Mouse (Mus musculus) c-Kit-positive CD71-positive TER-119-positive erythroid progenitor cells, embryonic 14.5 days (primary cell): ENCODE measurements at regions not wholly inside any gene's neighbourhood (a gene's known extent, or its start where the extent isn't known, plus 50 kb on each side); places are given as distances from the start of the nearest gene placed in this dataset.

Experiments used
- DNase-seq: peaks from one replicate; pipeline ENCODE4 v3.0.0-alpha.2; 2013; ENCODE audit warnings: low spot score

DNA sequence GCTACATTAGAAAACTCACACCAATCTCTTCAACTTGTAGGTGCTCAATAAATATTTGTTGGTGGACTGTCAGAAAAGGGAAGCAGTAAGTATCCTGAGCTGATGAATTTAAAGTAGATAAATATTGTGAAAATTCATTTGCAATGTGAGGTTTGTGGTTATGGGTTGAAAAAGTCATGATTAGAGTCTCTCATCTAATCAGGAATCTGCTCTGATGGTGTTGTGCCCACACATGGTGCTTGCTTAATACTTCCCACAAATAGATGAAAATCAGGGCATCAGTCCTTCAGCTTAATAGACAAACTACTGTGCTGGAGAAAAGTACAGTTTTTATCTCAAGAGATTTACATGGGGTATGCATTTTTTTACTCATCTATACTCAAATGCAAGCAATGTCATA lies 59.9 kb downstream of the S1pr1 start:
- DNase-seq: no peak

GRCm38 (mm10) chr3:115652236-115652635 lies 62.6 kb downstream of the S1pr1 start:
- DNase-seq: no peak

GRCm38 (mm10) chr3:115649338-115650117 lies 65.3 kb downstream of the S1pr1 start:
- no peak for DNase-seq

DNA sequence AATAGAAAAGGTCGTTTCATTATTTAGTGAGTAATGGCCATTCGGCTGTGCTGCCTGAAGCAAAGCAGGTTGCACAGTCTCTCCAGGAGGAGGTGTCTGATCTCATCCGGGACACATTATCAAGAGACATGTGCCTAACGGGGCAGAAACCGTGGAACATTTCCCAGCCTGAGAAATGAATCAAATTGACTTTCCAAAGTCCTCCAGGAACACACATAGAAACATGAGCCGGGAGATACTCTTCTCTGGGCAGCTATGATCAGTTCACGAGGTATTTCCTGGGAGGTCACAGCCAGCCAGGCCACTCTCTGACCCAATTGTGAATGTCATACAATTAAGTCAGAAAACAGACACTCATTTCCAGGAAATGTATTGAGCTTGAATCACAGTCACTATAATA lies 67.9 kb downstream of the S1pr1 start:
- no peak for DNase-seq

DNA sequence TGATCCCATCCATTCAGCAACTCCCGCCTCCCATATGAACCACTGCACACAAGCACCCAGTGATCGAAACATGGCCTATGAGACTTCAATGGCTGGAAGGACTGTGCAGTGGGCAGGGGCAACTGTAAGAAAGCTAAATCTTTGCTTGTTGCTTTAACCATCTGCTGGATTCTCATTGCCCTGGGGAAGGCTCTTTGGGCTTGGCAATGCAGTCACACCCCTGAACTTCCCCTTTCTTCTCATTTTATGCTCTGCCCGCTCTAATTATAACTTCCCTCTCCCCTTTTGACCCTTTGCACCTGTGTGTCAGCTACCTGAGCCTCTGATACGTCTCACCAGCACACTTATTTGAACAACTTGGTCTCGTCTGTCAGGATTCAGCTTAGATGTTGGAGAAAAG lies 70.6 kb downstream of the S1pr1 start:
- no peak for DNase-seq

DNA sequence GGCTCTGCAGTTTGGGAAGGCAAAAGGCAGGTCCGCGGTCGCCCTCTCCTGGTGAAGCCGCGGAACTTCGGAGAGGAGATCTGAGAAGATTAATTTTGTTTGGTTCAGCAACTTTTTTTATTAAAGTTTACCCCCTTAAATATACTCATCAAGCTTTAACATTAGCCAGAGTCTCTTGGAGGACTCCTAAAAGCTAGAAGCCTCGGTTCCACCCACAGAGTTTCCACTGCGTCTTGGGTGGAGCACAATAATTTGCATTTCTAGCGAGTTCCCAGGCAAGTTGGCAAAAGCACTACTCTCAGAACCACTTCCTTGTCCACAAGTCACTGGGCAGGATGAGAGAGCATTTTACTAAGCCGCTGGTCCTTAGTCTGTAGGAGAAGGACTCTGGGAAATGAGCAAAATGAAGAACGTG lies 72.0 kb downstream of the S1pr1 start:
- DNase-seq: peak; percentile 70

GRCm38 (mm10) chr3:115642001-115642845 lies 72.6 kb downstream of the S1pr1 start:
- DNase-seq: no peak

GRCm38 (mm10) chr3:115641411-115641810 lies 73.5 kb downstream of the S1pr1 start:
- peak; percentile 86 for DNase-seq

DNA sequence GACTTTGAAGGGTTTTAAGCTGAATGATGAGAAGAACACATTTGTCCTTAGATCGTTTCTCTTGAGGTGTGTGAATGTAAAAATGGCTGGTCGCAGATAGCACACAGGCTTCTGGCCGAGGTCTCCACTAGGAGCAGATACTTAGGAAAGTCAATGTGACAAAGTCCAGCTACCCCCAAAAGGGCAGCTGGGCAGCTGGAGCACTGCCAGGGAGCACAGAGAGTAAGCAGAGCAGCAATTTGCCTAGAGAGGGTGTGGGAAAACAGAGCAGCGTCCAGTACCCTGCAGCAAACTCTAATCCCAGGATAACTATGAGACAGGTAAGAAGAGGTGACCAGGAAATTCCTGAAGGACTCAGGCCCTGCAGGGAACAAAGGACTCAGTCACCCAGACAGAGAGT lies 79.4 kb downstream of the S1pr1 start:
- no peak for DNase-seq

GRCm38 (mm10) chr3:115635081-115635480 lies 79.8 kb downstream of the S1pr1 start:
- DNase-seq: no peak

DNA sequence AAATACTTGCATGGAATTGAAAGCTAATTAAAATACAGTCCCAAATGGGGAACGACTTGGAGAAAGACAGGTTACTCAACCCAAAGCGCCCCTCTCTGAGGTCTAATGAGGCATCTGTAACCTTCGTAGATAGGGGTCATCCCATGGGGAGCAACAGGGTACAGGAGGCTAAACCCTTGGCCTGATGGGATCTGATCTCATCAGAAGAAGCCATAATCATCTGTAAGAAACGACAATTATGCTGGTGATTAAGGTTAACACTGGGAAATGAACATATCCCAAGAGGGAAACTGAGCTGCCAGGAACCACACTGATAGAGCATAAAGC lies 82.5 kb downstream of the S1pr1 start:
- DNase-seq: no peak

GRCm38 (mm10) chr3:115631573-115632416 lies 83.1 kb downstream of the S1pr1 start:
- DNase-seq: no peak

DNA sequence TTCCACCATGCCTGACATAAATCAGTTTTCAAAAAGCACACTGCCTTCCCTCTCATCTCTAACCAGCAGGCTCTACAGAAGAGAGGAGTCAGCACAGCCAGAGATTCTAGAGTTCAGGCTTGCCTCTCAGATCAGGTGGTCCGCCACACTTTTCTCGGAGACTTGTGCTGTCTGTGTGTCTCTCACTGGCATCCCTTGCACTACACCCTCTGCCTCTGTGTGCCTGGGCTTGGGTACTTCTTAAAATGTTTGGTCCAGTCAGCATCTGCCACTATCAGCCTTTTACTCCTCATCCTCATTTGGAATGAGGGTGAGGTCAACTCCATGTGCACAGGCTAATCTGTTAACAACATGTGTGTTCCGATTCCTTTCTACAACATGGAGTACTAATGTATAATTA lies 92.0 kb downstream of the S1pr1 start:
- no peak for DNase-seq

DNA sequence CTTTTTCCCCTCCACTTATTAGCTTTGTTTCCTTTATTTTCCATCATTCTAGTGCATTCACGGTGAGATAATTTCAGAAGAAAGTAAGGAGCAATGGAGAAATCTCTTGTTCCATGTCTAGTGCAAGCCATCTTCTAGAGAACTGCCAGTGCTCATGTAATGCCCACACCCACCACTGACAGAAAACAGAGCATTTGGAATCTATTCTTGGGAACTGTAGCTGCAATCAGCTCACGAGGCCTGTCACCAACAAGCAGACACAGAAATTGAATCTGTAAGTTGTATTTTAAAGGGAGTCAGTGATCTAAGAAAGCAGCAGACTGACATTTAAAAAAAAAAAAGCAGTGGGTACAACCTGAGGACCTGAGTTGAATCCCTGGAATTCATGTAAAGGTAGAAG lies 92.6 kb downstream of the S1pr1 start:
- DNase-seq: no peak

DNA sequence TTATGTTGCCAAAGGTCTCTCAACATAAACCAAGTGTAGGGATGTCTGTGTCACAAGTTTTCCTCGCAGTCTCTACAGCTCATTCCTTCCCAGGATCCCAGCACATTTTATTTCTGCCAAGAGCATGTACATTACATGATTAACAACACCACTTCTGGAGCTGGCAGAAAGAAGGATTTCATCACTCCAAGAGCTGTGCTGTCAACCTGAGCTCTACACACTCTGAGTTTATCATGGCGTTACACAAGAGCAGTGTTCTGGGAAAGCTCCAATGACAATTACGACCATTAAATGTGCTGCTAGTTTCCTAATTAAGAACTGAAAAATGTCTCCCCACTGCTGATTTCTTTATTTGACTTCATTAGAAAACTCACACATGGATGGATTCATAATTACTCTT lies 94.9 kb downstream of the S1pr1 start:
- no peak for DNase-seq

DNA sequence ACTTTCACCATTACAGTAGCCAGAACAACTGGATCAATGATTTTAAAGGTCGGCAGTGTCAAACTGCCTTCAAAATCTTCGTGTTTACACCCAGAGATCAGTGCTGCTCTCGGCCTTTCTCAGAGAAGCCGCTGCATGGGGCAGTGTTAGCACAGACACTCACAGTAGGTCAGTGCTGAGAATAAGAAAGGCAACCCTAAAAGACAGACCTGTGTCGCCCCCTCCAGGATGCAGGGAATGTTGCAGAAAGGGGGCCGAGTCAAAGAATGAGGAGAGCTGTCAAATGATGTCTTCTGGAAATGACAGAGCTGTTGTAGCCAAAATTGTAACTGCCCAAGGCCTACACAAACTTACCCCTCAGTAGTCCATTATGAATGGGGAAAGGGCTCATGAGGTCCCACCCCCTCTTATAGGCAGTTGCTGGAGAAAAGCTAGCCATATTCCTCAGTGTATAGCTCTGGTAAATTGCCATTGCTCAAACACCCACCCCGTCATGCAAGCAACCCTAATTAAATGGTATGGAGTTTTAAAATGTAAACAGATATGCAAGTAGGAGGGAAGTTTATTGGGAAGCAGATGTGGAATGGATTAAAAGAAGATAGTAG lies 98.8 kb downstream of the S1pr1 start:
- no peak for DNase-seq

DNA sequence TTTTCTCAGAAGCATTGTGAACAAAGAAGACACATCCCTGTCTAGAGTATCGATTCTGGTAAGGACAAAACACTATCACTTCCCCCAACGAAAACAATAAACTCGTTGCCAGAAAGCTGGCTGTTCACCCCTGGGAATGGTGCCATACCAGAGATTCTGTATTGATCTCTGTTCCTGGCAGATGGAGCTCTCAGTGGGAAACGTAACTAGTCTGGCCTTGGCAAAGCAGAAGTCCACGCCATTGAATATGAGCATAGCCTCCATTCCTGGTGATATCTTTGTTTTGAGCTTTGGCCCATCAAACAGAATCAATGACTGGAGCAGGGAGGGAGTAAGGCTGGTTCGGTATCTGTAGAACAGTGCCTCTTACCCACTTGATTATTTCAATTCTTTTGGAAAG lies 102.0 kb downstream of the S1pr1 start:
- no peak for DNase-seq

DNA sequence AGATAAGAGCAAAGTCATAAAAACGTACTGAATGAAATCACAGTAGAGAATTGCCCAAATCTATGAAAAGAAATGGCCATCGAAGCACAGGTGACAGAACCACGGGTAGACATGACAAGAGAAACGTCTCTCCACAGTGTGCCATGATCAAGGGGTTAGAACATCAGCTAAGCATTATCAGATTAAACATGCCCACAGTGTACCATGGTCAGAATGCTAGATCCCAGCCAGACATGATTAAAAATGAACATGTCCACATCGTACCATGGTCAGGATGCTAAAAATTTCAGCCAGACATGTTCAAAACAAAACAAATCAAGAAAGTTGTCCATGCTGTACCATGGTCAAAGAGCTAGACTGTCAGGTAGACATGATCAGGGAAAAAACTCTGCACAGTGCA lies 106.8 kb downstream of the S1pr1 start:
- DNase-seq: no peak

- no peak for DNase-seq
Measured at GRCm38 (mm10) chr3:115604734-115605279, 110.1 kb downstream of the S1pr1 start.

GRCm38 (mm10) chr3:115604267-115604666 lies 110.6 kb downstream of the S1pr1 start:
- DNase-seq: no peak

- DNase-seq: no peak
Measured at GRCm38 (mm10) chr3:115603803-115604202, 111.1 kb downstream of the S1pr1 start.

DNA sequence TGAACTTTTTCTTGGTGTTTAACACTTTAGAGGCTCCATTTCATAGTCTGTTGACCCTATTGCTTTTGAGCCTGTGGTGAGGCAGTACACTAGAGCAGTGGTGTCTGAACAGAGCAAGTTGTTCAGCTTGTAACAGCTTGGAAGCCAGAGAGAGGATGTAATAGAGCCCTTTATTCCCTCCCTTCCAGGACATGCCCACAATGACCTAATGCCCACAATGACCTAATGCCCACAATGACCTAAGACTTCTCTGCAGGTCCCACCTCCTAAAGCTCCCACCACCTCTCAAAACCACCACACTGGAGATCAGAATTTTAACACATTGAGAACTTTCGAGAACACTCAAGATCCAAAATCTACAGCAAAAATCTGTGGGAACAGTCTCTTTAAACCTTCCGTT lies 115.6 kb downstream of the S1pr1 start:
- no peak for DNase-seq
